Mouse (Mus musculus) adrenal gland, postnatal 4 days (tissue): ENCODE measurements around the gene Mrpl51. TPM values are rescaled to one million over a fixed set of nuclear protein-coding genes. Genes with fewer than 3 reads are reported as not detected.

Experiments
- DNase-seq, 2 experiments: peaks; one replicate each; pipeline ENCODE4 v3.0.0; 2021 to 2022; ENCODE audit warnings: low spot score in 2 of 2, mixed read lengths in 2 of 2
- microRNA-seq: library from miRNA; unstranded; fragments of <30 nt; microRNA quantifications from one replicate; pipeline ENCODE4 v1.2.0, GENCODE M21; 2021
- total RNA-seq, 2 experiments: library from RNA; stranded (reverse); gene quantifications; 2 replicates each; pipeline ENCODE4 v1.2.3; 2021

Mrpl51 gene
- total RNA-seq, 2 experiments from 2014 or later: 155 to 168 TPM

DNA sequence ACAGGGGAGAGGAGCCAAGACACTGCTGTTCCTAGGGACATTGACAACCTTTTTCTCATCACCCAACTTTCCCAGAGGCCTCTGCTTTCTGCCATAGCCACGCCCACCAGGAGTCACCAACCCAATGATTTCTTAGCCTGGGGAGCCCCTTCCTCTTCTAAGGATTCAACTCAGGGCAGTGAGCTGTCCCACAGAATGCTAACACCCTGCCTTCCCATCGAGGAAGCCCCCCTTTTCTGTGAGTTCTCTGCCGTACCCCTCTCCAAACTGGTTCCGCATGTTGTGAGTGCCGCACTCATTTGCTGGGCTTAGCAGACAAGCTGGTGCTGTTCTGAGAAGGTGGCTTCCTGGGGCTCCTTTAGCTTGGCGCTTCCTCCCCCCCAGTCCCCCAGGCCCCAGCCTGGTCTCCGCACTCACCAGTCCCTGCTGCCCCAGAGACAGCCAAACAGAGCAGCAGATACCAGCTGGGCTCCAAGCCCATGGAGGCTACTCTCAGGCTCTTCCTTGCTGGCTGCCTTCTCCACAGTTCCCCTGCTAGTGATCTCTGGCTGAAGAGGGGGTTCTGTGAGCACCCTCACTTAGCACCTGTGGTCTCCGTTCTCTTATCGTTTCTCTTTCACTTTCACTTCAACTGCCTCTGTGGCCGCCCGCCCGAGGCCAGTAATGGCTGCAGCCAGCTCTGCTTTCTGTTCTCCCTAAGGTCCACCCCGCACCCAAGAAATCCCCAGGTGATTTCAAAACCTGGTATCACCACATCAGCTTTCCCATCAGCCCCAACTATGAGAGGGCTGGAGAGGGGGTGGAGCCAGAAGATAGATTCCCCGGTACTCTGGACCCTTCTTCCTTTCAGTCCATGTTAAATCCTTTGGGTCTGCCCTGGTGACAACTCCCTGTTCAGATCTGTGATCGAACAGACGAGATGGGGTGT, 39.8 kb downstream of the Mrpl51 start, which contains the start of gene Tapbpl:
Gene Tapbpl (minus strand): TSS at position 744 of the 928 bp plus-strand sequence.
- peak in 1 of 2 experiments; percentile 48 for DNase-seq

DNA sequence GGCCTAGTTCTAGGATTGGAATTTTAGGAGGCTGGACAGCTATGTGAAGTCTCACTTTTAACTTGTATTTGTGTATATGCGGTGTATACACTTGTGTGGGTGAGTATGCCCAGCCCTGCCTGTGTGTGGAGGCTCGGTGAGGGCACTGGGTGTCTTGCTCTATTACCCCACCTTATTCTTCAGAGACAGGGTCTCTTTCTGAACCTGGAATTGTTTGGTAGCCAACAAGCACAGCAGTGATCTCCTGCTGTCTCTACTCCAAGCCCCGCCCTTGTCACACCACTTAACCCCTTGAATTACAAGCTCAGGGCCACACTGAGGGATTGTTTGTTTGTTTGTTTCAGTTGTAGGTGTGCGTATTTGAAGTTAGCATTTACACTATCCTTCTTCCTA, 40.4 kb downstream of the Mrpl51 start:
- DNase-seq: no peak

DNA sequence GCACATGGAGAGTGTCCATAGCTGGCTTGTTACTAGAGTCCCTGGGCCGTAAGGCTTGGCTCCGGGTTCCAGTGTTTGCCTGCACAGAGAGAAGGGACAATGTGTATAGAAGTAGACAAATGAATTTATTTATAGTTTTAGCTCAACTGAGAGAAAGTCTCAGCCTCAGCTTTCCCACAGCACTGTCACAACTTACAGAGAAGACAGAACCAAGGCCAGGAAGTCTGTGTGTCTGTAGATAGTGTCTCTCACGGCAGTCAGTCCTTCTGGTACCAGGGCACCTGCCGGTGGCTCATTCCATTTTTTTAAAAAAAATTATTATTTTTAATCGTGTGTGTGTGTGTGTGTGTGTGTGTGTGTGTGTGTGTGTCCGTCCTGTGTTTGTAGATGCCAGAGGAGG, 40.9 kb downstream of the Mrpl51 start:
- no peak for DNase-seq

DNA sequence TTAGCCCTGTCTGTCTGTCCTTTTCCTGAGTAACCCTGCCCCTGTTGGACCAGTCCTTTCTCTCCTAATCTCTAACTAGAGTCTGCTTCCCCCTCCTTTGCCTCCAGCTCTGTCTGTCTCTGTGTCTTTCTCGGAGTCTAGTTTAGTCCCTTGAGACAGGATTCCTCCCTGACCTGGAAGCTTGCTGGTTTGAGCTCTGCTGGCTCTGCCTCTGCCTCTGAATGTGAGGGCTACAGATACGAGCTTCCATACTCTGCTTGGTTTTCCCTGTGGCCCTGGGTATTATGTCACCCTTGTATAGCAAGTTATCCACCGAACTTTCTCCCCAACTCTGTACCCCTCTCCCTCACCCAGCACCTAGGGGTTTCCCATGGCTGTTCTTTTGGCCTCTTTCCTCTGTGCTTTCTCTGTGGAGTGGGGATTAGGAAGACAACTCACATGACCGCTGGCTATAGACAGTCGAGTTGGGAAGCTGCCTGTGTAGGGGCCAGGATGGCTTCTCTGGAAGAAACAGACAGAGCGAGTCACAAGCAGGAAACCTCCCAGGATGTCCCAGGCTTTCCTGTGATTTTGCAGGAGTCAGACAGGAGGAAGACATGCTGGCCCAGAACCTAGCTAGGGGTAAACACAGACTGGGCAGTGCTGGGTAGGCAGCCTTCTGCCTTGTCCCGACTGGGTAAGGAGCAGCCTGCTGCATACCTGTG, 42.4 kb downstream of the Mrpl51 start:
- DNase-seq: no peak

DNA sequence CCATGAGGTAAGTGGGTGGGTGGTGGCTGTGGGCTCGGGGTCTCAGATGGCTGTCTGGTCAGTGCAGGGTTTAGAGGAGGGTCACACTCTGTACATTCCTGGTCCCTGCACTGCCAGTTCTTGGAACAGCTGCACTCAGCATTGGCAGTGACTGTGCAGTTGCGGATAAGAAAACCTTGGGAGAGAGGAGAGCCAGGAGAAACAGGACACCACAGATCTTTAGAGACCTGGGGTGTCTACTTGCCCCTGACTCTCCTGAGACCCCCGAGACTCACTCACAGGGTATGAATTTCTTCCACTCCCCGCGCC, 42.9 kb downstream of the Mrpl51 start:
- no peak for DNase-seq

DNA sequence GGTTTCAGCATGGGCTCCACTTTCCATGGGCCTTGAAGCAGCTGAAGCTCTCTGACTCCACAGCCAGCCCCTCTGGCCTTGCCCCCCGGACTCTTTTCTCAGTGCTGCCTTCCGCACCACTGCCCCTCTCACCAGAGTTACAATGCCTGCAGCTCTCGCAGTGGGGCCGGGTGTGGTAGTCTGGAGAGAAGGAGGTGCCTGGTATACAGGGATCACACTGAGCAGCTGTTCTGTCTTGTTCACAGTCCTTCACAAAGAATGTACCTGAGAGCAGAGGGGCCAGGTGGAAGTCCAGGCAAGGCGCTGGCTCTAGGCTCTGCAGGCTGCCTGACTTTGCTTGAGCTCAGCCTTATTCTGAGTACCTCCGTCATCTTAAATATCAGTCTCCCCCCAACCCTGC, 44.7 kb downstream of the Mrpl51 start:
- DNase-seq: no peak

DNA sequence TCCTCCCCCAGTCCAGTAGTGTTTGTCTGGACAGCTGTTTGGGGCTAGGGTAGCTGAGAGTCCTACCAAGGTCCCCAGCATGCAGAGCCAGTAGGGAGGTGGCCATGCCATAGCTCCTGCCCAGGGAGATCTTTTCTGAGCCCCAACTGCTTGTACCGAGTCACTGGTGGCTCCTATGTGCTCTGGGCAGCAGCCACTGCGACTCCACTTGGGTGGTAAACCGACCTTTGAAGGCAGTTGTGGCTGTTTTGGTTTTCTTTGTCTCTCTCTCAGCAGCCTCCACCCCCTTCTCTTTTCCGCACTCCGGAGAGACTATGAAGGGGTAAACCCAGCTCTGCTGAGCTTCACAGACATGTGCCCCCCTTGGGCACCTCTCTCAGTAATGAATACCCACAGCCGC, 45.2 kb downstream of the Mrpl51 start, which contains the start of gene Cd27:
Gene Cd27 (minus strand): TSS at position 229 of the 400 bp plus-strand sequence.
- no peak for DNase-seq

DNA sequence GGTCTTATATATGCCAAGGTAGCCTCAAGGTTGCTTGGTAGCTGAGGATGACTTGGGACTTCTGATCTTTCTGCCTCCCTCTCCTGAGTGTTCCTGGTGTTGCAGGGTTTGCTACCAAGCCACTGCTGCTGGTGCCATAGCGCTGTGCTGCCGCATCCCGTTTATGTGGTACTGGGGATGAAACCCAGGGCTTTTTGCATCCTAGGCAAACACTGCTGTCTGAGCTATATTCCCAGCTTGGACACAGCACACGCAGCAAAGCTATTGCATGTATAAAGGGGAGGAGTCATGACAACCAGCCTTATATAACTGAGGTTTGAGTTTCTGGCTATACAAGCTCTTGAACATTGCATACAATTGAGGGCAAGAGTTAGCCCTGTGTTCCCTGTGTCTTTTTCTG, 45.8 kb downstream of the Mrpl51 start:
- no peak for DNase-seq

DNA sequence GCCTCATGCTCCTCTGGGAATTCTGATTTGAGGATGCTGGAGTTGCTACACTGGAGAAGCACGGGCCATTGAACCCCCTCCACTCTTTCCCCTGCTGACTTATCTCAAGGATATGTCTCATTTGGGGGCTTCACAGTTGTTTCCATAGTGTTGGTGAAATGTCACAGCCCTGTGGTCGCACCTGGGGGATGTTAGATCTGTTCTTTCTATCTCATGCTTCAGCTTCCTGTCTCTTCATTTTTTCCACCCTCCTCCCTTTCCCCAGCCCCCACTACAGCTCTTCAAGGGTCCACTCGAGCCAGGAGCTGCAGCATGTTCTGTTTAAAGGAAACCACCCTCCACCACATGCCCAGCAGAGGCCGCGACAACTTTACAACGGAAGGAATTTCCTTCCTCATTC, 46.8 kb downstream of the Mrpl51 start:
- no peak for DNase-seq

DNA sequence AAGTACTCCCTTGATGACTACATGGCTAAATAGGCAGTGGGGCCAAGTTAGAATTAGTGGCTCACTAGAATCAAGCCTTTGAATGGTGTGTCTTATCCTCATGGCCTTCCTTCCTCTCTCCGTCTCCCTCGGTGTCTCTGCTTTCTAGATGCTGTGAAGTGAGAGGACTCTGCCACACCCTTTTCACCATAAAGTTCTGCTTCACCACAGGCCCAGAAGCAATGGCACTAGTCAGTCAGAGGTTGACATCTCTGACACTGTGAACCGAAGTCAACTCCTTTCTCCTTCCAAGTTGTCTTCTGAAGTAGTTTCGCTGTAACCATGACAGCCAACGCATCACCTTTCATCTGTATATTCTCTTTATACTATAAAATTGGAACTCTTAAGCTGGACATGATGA, 47.9 kb downstream of the Mrpl51 start:
- DNase-seq: no peak

DNA sequence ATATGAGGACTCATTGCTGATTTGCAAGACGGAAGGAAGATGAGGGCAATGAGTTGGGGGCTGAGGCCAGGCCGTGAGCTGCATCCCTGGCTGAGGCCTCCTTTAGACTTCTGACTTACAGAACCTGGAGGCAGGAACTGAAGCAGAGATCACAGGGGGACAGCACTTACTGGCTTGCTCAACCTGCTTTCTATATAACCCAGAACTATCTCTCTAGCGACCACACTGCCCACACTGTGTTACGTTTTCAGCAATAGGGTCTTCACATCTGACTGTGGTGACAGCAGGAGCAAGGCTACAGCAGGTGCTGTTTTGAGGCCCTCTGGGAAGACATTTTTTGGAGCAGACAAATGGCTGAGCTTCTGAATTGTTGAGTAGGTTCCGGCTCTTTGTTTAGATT, 49.0 kb downstream of the Mrpl51 start:
- no peak for DNase-seq

DNA sequence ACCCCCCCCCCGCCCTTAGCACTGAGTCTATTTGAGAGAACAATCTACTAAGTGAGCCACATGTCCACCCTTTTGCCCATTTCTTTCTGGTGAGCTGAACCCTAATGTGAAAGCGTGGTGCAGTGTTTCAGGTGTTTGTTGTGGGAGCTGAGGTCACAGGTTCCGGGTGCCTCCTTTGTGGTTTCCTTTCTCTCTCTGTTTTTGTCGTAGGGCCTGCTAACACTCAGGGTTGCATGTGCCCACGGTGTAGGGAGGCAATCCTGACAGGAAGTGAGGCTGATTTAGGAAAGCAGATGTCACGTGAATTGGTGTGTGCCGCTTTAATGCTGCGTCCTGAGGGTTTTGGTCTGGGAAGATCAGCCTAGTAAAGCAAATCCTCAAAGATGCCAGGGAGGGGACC, 50.0 kb downstream of the Mrpl51 start:
- no peak for DNase-seq

DNA sequence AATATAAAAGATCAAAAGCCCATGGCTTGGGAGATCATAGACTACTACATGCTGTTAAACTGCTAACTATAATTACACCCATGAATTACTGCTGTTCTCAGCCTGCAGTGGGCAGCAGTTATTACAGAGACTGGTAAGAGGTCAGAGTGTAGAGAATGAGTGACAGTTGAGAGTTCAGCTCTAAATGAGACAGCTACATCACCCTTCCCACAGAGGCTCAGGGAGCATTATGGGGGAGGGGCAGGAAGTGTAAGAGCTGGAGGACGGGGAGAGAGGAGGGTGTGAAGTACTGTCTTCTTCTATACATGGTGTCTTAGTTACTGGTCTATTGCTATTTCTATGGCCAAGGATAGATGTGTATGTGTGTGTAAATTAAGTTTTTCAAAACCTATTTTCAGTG, 53.0 kb downstream of the Mrpl51 start:
- DNase-seq: no peak

Small RNA genes lying within 50 kb of the gene (microRNA-seq; reads per million reads assigned to microRNA genes)
- 1.1 reads per million for gene Mir3098
- gene Mir8113: not detected

Other genes starting within 250 kb of the Mrpl51 start
- 100 to 1,000 TPM; 143 to 151 TPM for gene Cops7a, start 226.3 kb upstream of the Mrpl51 start, total RNA-seq
- gene Pianp, start 195.1 kb upstream of the Mrpl51 start, total RNA-seq: 10 to 100 TPM in 1 of 2 experiments, 1 to 10 TPM in 1; 6.2 to 11.1 TPM
- 10 to 100 TPM; 60.6 to 67.6 TPM for gene Zfp384, start 182.7 kb upstream of the Mrpl51 start, total RNA-seq
- gene Ing4, start 152.0 kb upstream of the Mrpl51 start, total RNA-seq: 100 to 1,000 TPM; 118 TPM
- gene Acrbp, start 142.1 kb upstream of the Mrpl51 start, total RNA-seq: 1 to 10 TPM; 7.3 to 8.0 TPM
- 1 to 10 TPM in 1 of 2 experiments, under 1 TPM in 1; 0.84 to 1.0 TPM for gene Lpar5, start 123.9 kb upstream of the Mrpl51 start, total RNA-seq
- 100 to 1,000 TPM; 227 to 264 TPM for gene Chd4, start 95.8 kb upstream of the Mrpl51 start, total RNA-seq
- 10 to 100 TPM; 36.5 to 36.8 TPM for gene Nop2, start 59.9 kb upstream of the Mrpl51 start, total RNA-seq
- gene Iffo1, start 46.6 kb upstream of the Mrpl51 start, total RNA-seq: 10 to 100 TPM; 42.7 to 49.9 TPM
- gene Gapdh, start 25.3 kb upstream of the Mrpl51 start, total RNA-seq: 1,000 to 10,000 TPM; 1,146 to 1,218 TPM
- 100 to 1,000 TPM in 1 of 2 experiments, 10 to 100 TPM in 1; 95.5 to 107 TPM for gene Ncapd2, start 100 bp upstream of the Mrpl51 start, total RNA-seq
- gene Vamp1, start 23.8 kb downstream of the Mrpl51 start, total RNA-seq: 10 to 100 TPM; 42.5 to 44.0 TPM
- gene Tapbpl, start 40.1 kb downstream of the Mrpl51 start, total RNA-seq: 10 to 100 TPM; 10.2 to 11.3 TPM
- gene Cd27, start 45.2 kb downstream of the Mrpl51 start, total RNA-seq: under 1 TPM; 0.36 to 0.68 TPM
- not detected for gene Tuba3a, start 94.2 kb downstream of the Mrpl51 start, total RNA-seq
- gene Ltbr, start 122.1 kb downstream of the Mrpl51 start, total RNA-seq: 10 to 100 TPM; 88.9 to 89.8 TPM
- gene Scnn1a, start 128.9 kb downstream of the Mrpl51 start, total RNA-seq: 1 to 10 TPM; 1.7 to 4.5 TPM
- 100 to 1,000 TPM; 219 to 241 TPM for gene Tnfrsf1a, start 157.6 kb downstream of the Mrpl51 start, total RNA-seq
- under 1 TPM; 0.59 to 0.62 TPM for gene Plekhg6, start 189.0 kb downstream of the Mrpl51 start, total RNA-seq